Mouse (Mus musculus) erythroblast, embryonic 14.5 days (primary cell): Measurements from ENCODE around the gene Fbxl7. TPM values are rescaled to one million over a fixed set of nuclear protein-coding genes. Genes with fewer than 3 reads are reported as not detected.

Experiments
- H3K27me3 ChIP-seq: 2 replicates; pipeline ENCODE4 v1.6.1; 2012; ENCODE audit warnings: inconsistent platforms; ENCODE audit not compliant: control insufficient read depth
- H3K36me3 ChIP-seq: 2 replicates; pipeline ENCODE4 v1.6.1; 2012; ENCODE audit warnings: mild to moderate bottlenecking, inconsistent platforms; ENCODE audit not compliant: control insufficient read depth
- H3K4me1 ChIP-seq: 2 replicates; pipeline ENCODE4 v1.6.1; 2012; ENCODE audit warnings: inconsistent platforms; ENCODE audit not compliant: control insufficient read depth
- H3K4me3 ChIP-seq: replicated peaks from 2 replicates; pipeline ENCODE3; 2012; ENCODE audit warnings: moderate library complexity, mild to moderate bottlenecking, inconsistent platforms
- H3K9me3 ChIP-seq: 2 replicates; pipeline ENCODE4 v1.6.1; 2012; ENCODE audit warnings: low read length, inconsistent platforms, mixed read lengths; ENCODE audit not compliant: control insufficient read depth
- GATA1 ChIP-seq: IDR thresholded peaks from 2 replicates; pipeline ENCODE4 v1.6.1; 2012; ENCODE audit warnings: low read length, inconsistent platforms, mixed read lengths
- TAL1 ChIP-seq: IDR thresholded peaks from 3 replicates; pipeline ENCODE4 v1.6.1; 2012; ENCODE audit warnings: low read length, inconsistent platforms, mixed read lengths
- polyA plus RNA-seq: library from polyadenylated mRNA; stranded (reverse); fragments of >175 nt; gene quantifications from 2 replicates; pipeline ENCODE4 v1.2.3, GENCODE M21; 2012

Gene Fbxl7
- polyA plus RNA-seq, 1 experiment, result not detected

- TF ChIP-seq TAL1, result no peak
- no peak for TF ChIP-seq GATA1
- peaks cover 2% of the 10 kb centered on the region; the same call in 1 of the 2 replicates for H3K9me3 ChIP-seq
- no peaks in the 10 kb centered on the region for H3K27me3 ChIP-seq
- H3K4me3 ChIP-seq, result no peak overlapping the region
- no peaks in the 10 kb centered on the region for H3K36me3 ChIP-seq
- H3K4me1 ChIP-seq, result no peaks in the 10 kb centered on the region
These were observed 57.0 kb downstream of the Fbxl7 start for GRCm38 (mm10) chr15:26838386-26838785.

GRCm38 (mm10) chr15:26837200-26837599, 58.2 kb downstream of the Fbxl7 start:
- Histone ChIP-seq H3K4me1 (no peaks in the 10 kb centered on the region), H3K27me3 (no peaks in the 10 kb centered on the region), H3K9me3 (peaks cover 2% of the 10 kb centered on the region; the same call in 1 of the 2 replicates), H3K36me3 (no peaks in the 10 kb centered on the region), H3K4me3 (no peak overlapping the region)
- TF ChIP-seq TAL1 (no peak), GATA1 (no peak)

- no peaks in the 10 kb centered on the region for H3K36me3 ChIP-seq
- no peaks in the 10 kb centered on the region for H3K9me3 ChIP-seq
- no peaks in the 10 kb centered on the region for H3K27me3 ChIP-seq
- TF ChIP-seq TAL1 (no peak), GATA1 (no peak)
- H3K4me3 ChIP-seq, result no peak overlapping the region
- no peaks in the 10 kb centered on the region for H3K4me1 ChIP-seq
These were observed 61.0 kb downstream of the Fbxl7 start for GRCm38 (mm10) chr15:26834415-26834814.

GRCm38 (mm10) chr15:26831141-26831540, 64.2 kb downstream of the Fbxl7 start:
- no peak overlapping the region for H3K4me3 ChIP-seq
- TF ChIP-seq TAL1 (no peak), GATA1 (no peak)
- H3K4me1 ChIP-seq, result no peaks in the 10 kb centered on the region
- H3K27me3 ChIP-seq, result no peaks in the 10 kb centered on the region
- no peaks in the 10 kb centered on the region for H3K9me3 ChIP-seq
- no peaks in the 10 kb centered on the region for H3K36me3 ChIP-seq

GRCm38 (mm10) chr15:26816931-26817330, 78.4 kb downstream of the Fbxl7 start:
- no peaks in the 10 kb centered on the region for H3K4me1 ChIP-seq
- H3K9me3 ChIP-seq, result no peaks in the 10 kb centered on the region
- no peaks in the 10 kb centered on the region for H3K36me3 ChIP-seq
- TF ChIP-seq TAL1 (no peak), GATA1 (no peak)
- H3K4me3 ChIP-seq, result no peak overlapping the region
- no peaks in the 10 kb centered on the region for H3K27me3 ChIP-seq

GRCm38 (mm10) chr15:26812856-26813255, 82.5 kb downstream of the Fbxl7 start:
- no peaks in the 10 kb centered on the region for H3K27me3 ChIP-seq
- H3K4me3 ChIP-seq, result no peak overlapping the region
- no peaks in the 10 kb centered on the region for H3K4me1 ChIP-seq
- H3K36me3 ChIP-seq, result no peaks in the 10 kb centered on the region
- TF ChIP-seq TAL1 (no peak), GATA1 (no peak)
- no peaks in the 10 kb centered on the region; the same call in 1 of the 2 replicates for H3K9me3 ChIP-seq

- Histone ChIP-seq H3K4me1 (no peaks in the 10 kb centered on the region), H3K36me3 (no peaks in the 10 kb centered on the region), H3K9me3 (no peaks in the 10 kb centered on the region; the same call in 1 of the 2 replicates), H3K27me3 (no peaks in the 10 kb centered on the region), H3K4me3 (no peak overlapping the region)
- TF ChIP-seq GATA1 (no peak), TAL1 (no peak)
These were observed 85.8 kb downstream of the Fbxl7 start for GRCm38 (mm10) chr15:26809569-26809968.

GRCm38 (mm10) chr15:26804046-26804445, 91.3 kb downstream of the Fbxl7 start:
- H3K9me3 ChIP-seq, result no peaks in the 10 kb centered on the region; the same call in 1 of the 2 replicates
- no peaks in the 10 kb centered on the region for H3K4me1 ChIP-seq
- H3K27me3 ChIP-seq, result no peaks in the 10 kb centered on the region
- no peak overlapping the region for H3K4me3 ChIP-seq
- no peak for TF ChIP-seq TAL1
- H3K36me3 ChIP-seq, result no peaks in the 10 kb centered on the region

- Histone ChIP-seq H3K27me3 (no peaks in the 10 kb centered on the region), H3K36me3 (no peaks in the 10 kb centered on the region), H3K4me3 (no peak overlapping the region), H3K4me1 (no peaks in the 10 kb centered on the region), H3K9me3 (no peaks in the 10 kb centered on the region)
- no peak for TF ChIP-seq GATA1
- no peak for TF ChIP-seq TAL1
These were observed 95.8 kb downstream of the Fbxl7 start for GRCm38 (mm10) chr15:26799457-26800021.

GRCm38 (mm10) chr15:26795937-26796336, 99.4 kb downstream of the Fbxl7 start:
- H3K9me3 ChIP-seq, result no peaks in the 10 kb centered on the region

More at GRCm38 (mm10) chr15:26795937-26796336, 99.4 kb downstream of the Fbxl7 start:
- H3K4me1 ChIP-seq, result no peaks in the 10 kb centered on the region
- H3K36me3 ChIP-seq, result no peaks in the 10 kb centered on the region
- no peaks in the 10 kb centered on the region for H3K27me3 ChIP-seq
- TF ChIP-seq TAL1, result no peak
- TF ChIP-seq GATA1, result no peak
- H3K4me3 ChIP-seq, result no peak overlapping the region
